Mouse (Mus musculus) spleen, adult 2 months (tissue): Measurements from ENCODE around the gene Dip2b.

Experiments
- CTCF ChIP-seq: fragments of 200-500 bp; IDR thresholded peaks from 2 replicates; pipeline ENCODE4 v1.5.1; 2011; ENCODE audit warnings: mild to moderate bottlenecking, inconsistent platforms; ENCODE audit not compliant: insufficient read depth, insufficient read length, insufficient replicate concordance; ENCODE audit errors: extremely low read depth
- POLR2A ChIP-seq: fragments of 200-500 bp; IDR thresholded peaks from 2 replicates; pipeline ENCODE4 v1.6.1; 2011; ENCODE audit warnings: low read depth, low read length, inconsistent platforms

DNA sequence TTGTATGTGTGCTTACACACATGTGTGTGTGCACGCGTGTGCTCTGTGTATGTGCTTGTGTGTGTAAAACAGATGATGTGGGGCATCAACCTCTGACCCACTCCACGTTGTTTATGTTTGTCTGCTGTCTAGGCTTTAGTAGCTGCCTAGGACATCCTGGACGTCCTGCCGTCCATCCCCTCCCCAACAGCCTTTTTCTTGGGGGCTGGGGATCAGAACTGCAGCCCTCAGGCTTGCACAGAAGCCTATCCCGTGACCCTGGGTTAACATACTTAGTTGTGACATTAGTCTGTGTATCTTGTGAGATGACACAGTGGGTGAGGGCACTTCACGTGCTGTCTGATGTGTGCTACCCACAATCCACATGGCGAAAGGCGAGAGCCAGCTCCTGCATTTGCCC, 139.1 kb downstream of the Dip2b start:
- TF ChIP-seq CTCF (no peak), POLR2A (no peak)
